Mouse (Mus musculus): Measurements from ENCODE around the gene Trim28.
"Not testable (repeated sequence)": the region's sequence is repeated elsewhere in the genome, so short reads cannot be mapped to it uniquely, and the experiment has no call there.

Gene Trim28

DNA sequence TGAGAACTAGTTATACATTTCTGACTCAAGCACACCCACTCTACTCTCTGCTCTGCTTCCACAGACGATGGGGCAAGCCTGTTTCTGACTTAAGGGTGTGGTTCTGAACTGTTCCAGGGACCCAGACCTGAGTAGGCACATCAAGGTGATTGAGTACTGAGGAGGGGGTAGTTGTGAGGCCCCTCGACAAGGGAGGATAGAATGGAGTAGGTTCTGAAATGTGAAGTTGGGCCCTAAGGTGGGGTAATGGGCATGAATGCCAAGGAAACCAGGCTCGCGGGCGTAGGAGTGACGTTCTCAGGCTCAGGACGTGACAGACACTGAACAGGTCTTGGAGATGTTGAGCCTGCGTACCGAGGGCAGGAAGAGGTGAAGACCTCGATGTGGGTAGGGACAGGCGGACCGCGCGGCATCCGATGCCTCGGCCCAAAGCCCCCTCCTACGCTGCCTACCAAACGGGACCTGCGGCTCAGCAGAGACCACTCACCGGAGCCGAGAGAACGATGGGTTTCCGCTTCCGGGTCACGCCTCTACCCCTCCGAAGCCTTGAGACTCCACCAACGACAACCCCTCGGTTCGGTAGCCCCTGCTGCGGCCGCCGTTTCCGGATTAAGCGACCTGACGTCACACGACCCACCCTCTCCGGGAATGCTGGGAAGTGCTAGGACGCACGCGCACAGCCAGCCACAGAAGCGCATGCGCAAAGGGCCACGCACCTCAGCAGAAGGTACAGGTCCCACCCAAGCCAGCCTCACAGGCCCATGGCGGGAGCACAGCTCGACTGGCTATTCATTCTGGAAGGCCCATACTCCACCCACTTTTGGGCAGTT, 35.4 kb downstream of the Trim28 start, which contains the start of gene Chmp2a:
TSS of gene Chmp2a (minus strand) at position 660 of the 830 bp plus-strand sequence.
- DNase-seq, result peak; percentile 97

DNA sequence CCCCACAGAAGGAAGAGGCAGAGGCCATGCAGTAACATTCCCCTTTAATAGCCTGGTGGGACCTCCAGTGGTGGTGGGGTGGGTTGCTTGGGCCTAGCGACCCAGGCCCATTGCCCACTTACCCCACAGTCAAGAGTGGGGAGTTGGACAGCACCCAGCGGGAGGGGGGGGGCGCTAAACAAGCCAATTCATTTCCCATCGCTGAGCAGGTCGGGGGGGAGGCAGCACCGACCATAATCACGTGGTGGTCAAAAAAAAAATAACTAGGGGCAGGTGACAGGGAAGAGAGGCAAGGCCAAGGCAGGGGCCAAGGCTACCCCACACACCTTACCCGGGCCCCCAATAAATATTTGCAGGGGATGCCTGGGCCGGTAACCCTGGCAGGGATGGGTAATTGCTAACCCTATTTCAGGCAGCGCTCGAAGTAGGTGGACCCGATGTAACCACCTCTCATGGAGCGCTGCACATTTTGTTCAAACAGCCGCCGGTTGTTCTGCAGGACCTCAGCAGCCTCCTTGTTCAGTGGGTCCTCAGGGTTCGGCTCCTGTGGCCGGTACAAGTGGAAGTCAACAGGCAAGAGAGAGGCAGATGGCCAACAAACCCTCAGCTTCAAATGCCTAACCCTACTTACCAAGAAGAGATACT, 36.4 kb downstream of the Trim28 start:
- no peak for DNase-seq

DNA sequence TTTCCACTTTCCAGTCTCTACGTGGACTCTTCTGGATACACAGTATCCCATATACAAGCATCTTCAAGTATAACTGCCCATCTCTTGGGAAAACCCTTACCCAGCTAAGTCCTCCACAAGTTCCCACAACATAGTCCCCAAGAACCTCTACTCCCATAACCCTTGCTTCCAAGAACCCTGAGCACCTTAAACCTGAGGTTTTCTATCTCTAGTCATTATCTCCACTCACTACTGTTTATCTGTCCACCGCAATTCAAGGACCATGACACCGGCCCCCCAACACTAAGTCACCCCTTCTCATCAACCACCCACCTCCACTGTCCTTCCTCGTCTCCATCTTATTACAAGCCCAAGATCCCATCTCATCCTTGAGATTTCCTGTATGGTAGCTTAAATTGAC, 37.9 kb downstream of the Trim28 start:
- peak; percentile 53 for DNase-seq

DNA sequence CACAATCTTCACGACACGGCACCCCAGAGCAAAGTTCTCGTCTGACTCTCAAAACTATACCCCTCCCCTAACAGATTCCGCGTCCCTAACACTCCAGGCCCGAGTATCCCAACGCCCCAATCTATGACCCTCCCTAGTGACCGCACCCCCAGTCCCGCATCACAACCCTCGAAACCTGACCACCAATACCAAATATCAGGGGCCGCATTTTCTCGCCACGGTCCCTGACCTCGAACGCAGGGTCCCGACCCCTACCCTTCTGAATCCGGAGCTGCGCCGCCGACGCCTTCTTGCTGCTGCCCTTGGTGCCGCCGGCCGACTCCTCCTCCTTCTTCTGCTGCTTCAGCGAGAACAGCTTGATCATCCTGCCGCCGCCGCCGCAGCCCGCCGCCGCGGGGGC, 38.5 kb downstream of the Trim28 start:
- DNase-seq, result peak; percentile 74

DNA sequence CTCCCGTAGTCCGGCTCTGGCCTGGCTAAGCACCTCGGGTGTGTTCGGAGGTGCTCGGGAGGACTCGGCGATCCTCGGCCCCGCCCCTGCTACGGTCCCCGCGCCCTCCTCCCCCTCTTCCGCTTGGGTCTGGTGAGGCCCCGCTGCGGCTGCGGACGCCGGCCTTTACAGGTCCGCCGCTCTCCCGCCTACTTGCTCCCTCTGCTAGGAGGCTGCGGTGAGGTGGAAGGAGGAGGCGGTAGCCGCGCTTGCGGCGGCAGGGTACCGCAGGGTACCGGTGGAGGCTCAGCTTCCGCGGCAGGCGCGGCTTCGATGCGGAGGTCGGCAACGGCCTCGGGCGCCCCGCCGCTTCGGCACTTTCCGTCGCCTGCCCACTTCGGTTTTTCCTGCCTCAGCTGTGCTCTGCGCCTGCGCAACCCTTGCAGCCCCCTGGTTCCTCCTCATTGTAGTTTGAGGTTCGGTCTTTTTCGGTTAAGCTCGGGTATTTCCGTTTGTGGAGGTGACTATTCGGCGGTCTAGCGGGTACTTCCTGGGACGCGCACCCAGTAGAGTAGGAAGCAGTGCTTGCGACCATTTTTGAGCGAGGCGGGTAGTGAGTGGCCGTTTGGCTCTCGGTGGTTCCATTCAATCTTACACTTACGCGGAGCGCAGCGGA, 39.1 kb downstream of the Trim28 start, which contains the start of gene Ube2m:
TSS of gene Ube2m (minus strand) at position 375 of the 655 bp plus-strand sequence.
- DNase-seq, result peak; percentile 99

DNA sequence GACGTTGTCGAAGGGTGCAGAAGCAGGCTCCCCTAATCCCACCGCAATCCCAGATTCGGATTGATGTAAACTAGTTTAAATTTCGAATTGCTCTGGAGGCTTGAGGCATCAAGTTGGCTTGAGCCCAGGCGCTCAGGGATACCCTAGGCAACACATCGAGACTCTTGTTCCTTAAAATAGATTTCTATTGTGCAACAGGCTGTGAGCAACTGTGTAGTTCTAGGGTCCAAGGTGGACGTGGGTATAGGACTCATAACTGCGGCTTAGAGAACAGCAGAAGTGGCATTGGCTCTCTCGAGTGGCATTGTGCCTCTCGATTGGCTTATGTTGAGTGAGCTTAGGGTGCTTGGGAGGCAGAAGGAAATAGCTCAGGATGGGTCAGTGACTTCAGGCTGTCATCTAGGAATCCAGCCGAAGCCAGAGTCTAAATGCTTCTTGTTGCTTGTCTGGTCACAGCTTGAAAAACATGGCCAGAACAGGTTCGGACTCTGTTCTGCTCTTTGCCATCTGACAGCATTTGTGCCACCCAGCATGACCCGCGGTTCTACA, 39.8 kb downstream of the Trim28 start:
- DNase-seq, result no peak

DNA sequence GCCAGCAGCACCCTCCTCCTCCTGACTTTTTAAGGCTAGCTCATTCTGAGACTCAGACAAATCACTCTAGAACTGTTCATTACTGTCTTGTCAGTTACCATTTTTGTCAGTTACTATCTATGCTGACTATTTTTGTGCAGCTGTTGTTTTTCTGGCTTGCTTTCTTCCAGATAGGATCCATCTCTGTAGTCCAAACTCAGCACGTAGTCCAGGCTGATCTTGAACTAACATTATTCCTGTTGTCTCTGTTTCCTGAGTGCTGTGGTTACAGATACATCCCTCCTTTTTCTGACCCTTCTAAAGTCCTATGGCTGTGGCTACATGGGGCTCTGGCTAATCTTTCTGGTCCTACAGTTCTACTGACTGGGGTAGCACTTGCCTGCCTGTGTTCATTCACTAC, 40.3 kb downstream of the Trim28 start:
- peak; percentile 52 for DNase-seq

DNA sequence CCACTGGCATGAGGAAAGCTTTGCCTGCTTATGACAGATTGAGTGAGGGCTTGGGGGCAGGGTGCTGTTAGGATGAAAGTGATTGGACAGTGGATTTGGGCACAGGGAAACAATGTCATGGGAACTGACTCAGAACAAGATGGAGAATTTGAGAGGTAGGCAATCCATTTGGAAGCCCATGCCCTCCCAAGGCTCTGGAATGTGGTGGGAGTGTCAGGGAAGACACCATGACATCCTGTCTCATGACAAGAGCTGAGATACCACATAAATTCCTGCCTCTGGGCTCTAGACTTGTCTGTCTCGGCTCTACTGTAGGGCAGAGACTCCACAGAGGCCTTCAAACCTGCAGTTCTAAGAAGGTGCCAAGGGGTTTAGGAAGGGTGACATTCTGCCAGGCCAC, 42.3 kb downstream of the Trim28 start:
- peak; percentile 43 for DNase-seq

DNA sequence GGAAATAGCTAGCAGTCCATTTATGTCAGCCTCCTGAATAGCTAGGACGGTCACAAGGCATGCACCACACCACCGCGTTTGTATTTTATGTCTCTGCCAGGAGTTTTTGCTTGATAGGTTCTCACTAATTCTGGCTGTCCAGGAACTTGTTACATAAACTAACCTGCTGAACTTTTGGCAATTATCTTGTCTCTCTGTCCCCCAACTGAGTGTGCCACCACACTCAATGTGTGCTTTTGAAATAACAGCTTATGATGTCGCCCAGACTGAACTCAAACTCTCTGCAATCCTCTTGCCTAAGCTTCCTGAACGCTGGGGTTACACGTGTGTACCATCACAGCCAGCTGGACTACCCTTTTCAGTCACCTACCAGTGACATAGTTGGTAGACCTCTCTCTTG, 43.6 kb downstream of the Trim28 start:
- DNase-seq, result peak; percentile 61

DNA sequence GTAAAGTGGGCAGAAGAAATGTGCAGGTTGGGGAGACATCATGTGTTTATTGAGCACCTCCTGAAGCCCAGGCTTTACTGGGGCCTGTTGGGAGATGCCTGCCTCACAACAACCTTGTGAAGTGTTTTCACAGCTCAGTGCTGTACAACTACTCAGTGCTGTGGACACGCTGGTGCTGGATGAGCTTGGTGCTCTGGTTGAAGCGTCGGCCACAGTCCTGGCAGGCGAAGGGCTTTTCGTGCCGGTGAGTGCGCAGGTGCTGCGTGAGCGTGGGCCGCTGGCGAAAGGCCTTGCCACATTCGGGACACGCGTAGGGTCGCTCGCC, 44.2 kb downstream of the Trim28 start:
- no peak for DNase-seq

DNA sequence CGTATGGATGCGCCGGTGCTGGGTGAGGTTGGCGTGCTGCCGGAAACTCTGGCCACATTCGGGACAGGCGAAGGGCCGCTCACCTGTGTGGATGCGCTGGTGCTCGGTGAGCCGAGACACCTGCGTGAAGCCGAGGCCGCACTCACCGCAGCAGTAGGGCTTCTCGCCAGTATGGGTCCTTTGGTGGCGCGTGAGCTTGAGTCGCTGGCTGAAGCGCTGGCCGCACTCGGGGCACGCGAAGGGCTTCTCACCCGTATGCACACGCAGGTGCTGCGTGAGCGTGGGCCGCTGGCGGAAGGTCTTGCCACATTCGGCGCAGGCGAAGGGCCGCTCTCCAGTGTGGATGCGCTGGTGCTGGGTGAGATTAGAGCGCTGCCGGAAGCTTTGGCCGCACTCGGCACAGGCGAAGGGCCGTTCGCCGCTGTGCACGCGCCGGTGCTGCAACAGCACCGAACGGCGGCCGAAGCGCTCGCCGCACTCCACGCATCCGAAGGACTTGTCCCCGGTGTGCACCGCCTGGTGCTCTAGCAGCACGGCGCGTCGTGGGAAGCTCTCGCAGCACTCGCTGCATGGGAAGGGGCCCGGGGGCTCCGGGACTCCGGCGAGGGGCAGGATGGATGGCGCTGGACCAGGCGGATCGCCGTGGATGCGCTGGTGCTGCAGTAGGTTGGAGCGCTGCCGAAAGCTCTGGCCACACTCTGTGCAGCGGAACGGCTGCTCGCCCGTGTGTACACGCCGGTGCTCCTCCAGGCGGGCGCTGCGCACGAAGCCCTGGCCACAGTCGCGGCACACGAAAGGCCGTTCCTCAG, 44.7 kb downstream of the Trim28 start:
- DNase-seq, result peak; percentile 82

DNA sequence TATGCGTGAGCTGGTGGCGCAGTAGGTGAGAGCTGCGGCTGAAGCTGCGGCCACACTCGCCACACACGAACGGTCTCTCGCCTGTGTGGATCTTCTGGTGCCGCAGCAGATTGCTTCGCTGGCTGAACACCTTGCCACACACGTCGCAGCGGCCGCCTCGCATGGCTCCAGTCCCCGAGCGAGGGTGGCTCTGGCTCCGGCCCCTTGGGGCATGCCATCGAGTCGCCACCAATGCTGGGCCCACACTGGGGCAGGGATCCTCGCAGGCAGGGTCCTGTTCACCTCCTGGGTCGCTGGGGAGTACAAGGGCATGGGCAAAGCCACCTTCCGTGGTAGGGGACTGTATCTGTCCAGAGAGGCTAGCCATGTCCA, 45.3 kb downstream of the Trim28 start:
- DNase-seq, result no peak

DNA sequence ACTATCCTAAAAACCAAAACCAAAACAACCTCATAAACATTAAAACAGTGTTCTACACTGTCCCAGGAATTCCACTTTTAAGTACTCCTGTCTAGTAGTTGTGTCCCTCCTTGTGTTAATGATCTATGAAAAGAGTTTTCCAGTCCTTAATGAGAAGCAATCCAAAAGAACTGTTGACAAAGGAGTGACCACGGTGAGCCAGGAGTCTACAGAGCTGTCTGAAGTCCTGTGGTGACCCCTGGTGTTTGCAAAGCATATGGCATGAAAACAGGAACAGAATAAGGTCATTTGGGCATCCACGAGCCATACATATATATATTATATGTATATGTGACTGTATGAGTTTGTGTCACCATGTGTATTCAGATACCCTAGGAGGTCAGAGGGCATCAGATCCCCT, 47.2 kb downstream of the Trim28 start:
- peak; percentile 82 for DNase-seq

DNA sequence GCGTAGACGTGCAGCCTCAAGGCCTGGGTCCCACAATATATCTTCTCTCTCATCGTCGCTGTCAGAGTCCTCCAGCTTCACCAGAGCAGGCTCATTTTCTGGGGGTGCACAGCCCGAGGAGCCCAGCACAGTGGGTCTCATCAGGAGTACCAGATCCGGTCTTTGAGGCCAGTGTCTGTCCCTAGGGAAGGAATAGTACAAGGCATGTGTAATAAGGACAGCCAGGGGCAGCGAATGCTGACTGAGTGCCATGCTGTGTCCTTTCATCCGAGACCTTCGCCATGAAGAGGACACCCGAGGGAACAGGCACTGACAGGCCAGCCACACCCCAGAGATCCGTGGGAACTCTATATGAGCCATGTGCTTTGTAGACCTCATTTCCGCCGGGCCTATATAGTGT, 54.1 kb downstream of the Trim28 start:
- DNase-seq, result peak; percentile 67

DNA sequence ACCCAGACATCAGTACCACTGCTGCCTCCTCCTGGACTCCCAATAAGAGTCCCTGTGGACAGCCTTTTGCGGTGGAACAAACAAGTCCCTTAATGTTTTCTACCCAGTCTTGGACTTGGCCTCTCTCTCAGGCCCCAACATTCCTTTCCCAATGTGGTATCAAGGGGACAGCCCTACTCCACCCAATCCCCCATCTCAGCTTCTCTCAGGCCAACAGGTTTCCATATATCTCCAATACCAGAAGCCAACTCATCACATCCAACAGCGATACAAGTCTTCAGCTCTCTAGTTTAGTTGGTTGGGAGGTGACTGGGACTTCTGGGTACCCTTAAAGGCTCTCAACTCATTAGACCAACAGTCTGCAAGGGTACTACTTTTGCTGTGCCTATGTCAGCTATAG, 54.6 kb downstream of the Trim28 start:
- DNase-seq, result no peak

DNA sequence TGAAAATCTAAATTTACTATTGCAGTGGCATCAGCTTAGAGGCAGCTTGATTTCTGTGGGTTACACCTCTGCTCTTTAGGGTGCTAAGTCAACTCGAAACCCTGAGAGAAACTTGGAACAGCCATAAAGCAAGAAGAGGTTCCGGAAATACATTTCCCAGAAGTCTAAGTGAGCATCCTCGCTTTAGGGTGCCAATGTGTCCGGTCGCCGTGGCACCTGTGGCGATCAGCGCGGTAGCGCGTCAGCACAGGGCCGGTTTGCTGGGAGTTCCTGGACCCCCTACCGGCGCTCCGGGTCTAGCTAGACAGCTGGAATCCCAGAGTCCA, 55.0 kb downstream of the Trim28 start:
- no peak for DNase-seq

DNA sequence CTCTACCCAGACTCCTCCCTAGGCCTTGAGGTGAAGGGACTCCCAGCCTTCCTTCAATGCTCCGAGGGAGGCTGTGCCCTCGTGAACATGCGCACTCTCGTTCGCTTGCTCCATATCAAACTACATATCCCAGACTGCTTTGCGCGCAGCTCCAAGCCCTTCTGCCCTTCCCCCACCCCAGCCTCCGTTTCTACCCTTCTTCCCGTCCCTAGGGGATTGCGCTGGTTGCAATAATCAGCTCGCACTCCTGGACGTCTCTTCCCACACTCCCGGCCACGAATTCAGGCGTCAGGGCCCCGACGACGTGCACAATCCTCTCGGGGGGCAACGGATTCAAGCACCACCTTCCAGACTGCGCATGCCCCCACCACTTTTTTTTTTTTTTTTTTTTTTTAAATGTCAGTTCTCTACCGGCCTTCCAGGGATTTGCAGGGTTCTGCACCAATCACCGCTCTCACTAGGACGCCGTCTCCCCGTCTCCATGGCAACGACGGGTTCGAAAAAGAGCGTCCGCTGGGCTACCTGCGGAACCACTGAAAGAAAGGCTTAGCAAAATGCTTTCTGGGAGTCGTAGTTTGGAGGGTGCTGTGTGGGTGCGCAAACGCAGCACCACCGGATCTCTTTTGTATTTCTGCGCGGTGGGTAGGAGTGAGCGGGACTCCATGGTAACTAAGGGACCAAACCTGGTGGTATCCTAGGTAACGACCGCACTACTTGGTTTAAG, 55.5 kb downstream of the Trim28 start, which contains the start of gene Mzf1:
TSS of gene Mzf1 (minus strand) at position 478 of the 724 bp plus-strand sequence.
- DNase-seq, result peak; percentile 98

DNA sequence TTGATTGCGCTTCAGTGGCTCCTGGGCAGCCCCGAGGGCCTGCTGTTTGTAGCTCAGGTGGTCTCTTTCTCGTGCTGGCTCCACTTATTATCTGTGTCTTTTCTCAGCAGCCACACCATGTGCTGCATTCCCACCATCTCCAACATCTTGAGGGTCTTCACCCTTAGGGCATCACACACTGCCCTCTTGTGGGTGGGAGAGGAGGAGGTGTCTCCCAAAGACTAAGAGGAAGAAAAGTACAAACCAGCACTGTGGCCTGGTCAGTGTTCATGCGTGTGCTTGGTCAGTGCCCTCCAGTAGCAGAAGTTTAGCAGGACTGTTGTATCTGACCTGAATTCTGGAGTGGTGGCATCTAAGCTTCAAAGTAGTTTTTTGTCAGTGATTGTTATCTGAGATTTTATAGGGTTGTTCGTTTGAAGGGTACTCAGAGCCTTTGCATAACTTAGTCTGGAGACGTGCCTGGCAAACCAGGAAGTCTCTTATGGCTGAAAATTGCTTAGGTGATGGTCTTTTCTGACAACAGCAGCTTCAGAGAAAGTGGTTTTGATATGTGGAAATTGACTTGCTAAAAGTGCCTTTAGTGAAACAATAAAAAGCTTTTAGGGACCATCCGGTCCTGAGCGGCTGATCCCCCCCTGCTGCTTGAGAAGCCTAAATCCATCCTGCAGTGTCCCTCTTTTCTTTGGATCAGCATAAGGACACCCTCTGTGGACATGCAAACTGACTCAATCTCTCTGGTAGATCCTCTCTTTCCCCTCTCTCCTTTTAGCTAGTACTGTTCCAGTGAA, 58.2 kb downstream of the Trim28 start:
- peak; percentile 11 for DNase-seq

DNA sequence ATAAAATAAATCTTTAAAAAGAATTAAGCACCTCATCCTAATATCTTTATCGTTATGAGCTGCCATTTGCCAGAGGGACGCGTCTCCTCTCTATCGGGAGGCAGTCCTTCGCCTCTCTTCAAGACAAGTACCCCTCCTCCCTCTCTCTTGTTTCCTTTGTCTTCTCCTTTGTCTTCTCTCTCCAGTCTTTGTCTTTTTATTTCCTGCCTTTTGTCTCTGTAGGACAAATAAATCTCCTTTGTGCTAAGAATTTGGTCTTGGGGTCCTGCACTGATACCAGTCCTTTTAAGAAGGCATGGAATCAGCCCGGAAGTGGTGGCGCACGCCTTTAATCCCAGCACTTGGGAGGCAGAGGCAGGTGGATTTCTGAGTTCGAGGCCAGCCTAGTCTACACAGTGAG, 60.6 kb downstream of the Trim28 start:
- DNase-seq, result no peak

DNA sequence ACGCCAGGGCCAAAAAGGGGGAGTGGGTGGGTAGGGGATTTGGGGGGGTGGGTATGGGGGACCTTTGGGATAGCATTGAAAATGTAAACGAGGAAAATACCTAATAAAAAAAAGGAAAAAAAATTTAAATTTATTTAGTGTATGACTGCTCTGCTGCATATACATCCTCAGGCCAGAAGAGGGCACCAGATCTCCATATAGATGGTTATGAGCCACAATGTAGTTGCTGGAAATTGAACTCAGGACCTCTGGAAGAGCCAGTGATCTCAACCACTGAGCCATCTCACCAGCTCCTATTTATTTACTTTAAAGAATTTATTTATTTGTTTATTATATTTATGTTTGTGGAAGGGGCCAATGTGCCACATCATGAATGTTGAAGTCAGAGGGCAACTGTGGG, 64.5 kb downstream of the Trim28 start:
- not testable (repeated sequence) for DNase-seq

DNA sequence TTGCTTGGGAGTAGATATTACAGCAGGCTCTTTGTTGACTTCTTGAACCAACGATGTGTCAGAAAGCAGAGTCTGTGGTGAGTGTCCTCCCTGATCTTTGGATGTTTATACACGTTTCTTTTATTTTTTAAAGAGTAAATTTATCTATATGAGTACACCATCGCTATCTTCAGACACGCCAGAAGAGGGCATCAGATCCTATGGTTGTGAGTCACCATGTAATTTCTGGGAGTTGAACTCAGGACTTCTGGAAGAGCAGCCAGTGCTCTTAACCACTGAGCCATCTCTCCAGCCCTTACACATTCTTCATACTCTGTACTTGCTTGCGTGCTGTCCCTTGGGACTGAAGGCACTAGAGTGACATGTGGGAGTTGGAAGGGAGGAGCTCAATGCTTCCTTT, 73.4 kb downstream of the Trim28 start:
- DNase-seq, result no peak
